Mouse (Mus musculus) embryonic facial prominence, embryonic 14.5 days (tissue): ENCODE results near the gene Tpbpa. TPM values are rescaled to one million over a fixed set of nuclear protein-coding genes. Genes with fewer than 3 reads are reported as not detected.
"Not testable (repeated sequence)": the region's sequence is repeated elsewhere in the genome, so short reads cannot be mapped to it uniquely, and the experiment has no call there.

Source experiments
- ATAC-seq: fragments of 200-750 bp; cut with Nextera tagmentation; 2 replicates; pipeline ENCODE4 v1.8.0; 2017; ENCODE audit warnings: low read depth, moderate number of reproducible peaks, moderate TSS enrichment
- DNase-seq: peaks from one replicate; pipeline ENCODE4 v3.0.0-alpha.2; 2015; ENCODE audit warnings: low spot score
- H3K27ac ChIP-seq: fragments of 300-500 bp; sonication (generic); replicated peaks from 2 replicates; pipeline ENCODE4 v1.5.1; 2014; ENCODE audit warnings: low read depth, mild to moderate bottlenecking, low read length, moderate library complexity
- H3K27me3 ChIP-seq: fragments of 300-500 bp; sonication (generic); replicated peaks from 2 replicates; pipeline ENCODE4 v1.6.1; 2014; ENCODE audit warnings: low read length; ENCODE audit not compliant: control insufficient read depth, insufficient read depth
- H3K36me3 ChIP-seq: fragments of 300-500 bp; sonication (generic); 2 replicates; pipeline ENCODE4 v1.6.1; 2014; ENCODE audit warnings: low read length, mixed read lengths; ENCODE audit not compliant: control insufficient read depth, insufficient read depth
- H3K4me1 ChIP-seq: fragments of 300-500 bp; sonication (generic); 2 replicates; pipeline ENCODE4 v1.6.1; 2014; ENCODE audit warnings: antibody characterized with exemption, low read length; ENCODE audit not compliant: control insufficient read depth, insufficient read depth
- H3K4me2 ChIP-seq: fragments of 300-500 bp; sonication (generic); 2 replicates; pipeline ENCODE4 v1.6.1; 2014; ENCODE audit warnings: low read depth, mild to moderate bottlenecking, low read length, moderate library complexity, mixed read lengths
- H3K4me3 ChIP-seq: fragments of 300-500 bp; sonication (generic); 2 replicates; pipeline ENCODE4 v1.5.1; 2014; ENCODE audit warnings: low read depth, mild to moderate bottlenecking, low read length
- H3K9ac ChIP-seq: fragments of 300-500 bp; sonication (generic); 2 replicates; pipeline ENCODE4 v1.6.1; 2014; ENCODE audit warnings: low read depth, mild to moderate bottlenecking, low read length, moderate library complexity, mixed read lengths
- H3K9me3 ChIP-seq: fragments of 300-500 bp; sonication (generic); 2 replicates; pipeline ENCODE4 v1.6.1; 2016; ENCODE audit warnings: low read length; ENCODE audit not compliant: control insufficient read depth
- WGBS: fragments of 180-500 bp; shearing (Covaris S2); extraction: QIAGEN DNeasy Blood & Tissue Kit; methylation state at CpG from one replicate; pipeline ENCODE4 v1.1.7; 2014; 5-methylcytosine and 5-hydroxymethylcytosine counted together
- polyA plus RNA-seq: library from polyadenylated mRNA; unstranded; fragments of >200 nt; fragmentation: Nextera tagmentation; extraction: Ambion mirVana; gene quantifications from 2 replicates; pipeline ENCODE4 v1.2.1, GENCODE M21; 2014

Gene Tpbpa
- not detected in 2 replicates for polyA plus RNA-seq

- not testable (repeated sequence) for H3K36me3 ChIP-seq, H3K4me1 ChIP-seq, H3K27ac ChIP-seq, DNase-seq, H3K27me3 ChIP-seq, H3K9ac ChIP-seq, H3K4me2 ChIP-seq, ATAC-seq, H3K4me3 ChIP-seq, H3K9me3 ChIP-seq
- WGBS = 72% methylated on average over 3 of the region's 3 CpGs
These were observed at the start of gene Tpbpa for GRCm38 (mm10) chr13:60941884-60942283. Gene Tpbpa (minus strand): TSS chr13:60941984.

- H3K4me1 ChIP-seq, H3K4me2 ChIP-seq, H3K36me3 ChIP-seq, DNase-seq, ATAC-seq, H3K27ac ChIP-seq, H3K27me3 ChIP-seq, H3K9ac ChIP-seq, H3K9me3 ChIP-seq, H3K4me3 ChIP-seq: not testable (repeated sequence)
- WGBS = 70% methylated on average over 4 of the region's 5 CpGs
These were observed 45.1 kb upstream of the Tpbpa start for GRCm38 (mm10) chr13:60986915-60987314.

GRCm38 (mm10) chr13:60972319-60972718 is 30.5 kb upstream of the Tpbpa start:
- WGBS = 63% methylated on average over 4 of the region's 4 CpGs
- H3K4me1 ChIP-seq, H3K36me3 ChIP-seq, ATAC-seq, H3K4me2 ChIP-seq, DNase-seq, H3K9me3 ChIP-seq, H3K27me3 ChIP-seq, H3K9ac ChIP-seq, H3K4me3 ChIP-seq, H3K27ac ChIP-seq: not testable (repeated sequence)

- not testable (repeated sequence) for H3K27ac ChIP-seq, DNase-seq, H3K9ac ChIP-seq, H3K9me3 ChIP-seq, H3K27me3 ChIP-seq, H3K4me2 ChIP-seq, H3K36me3 ChIP-seq, H3K4me1 ChIP-seq, ATAC-seq, H3K4me3 ChIP-seq
- 24% methylated on average over 4 of the region's 5 CpGs for WGBS
These were observed 22.2 kb upstream of the Tpbpa start for GRCm38 (mm10) chr13:60963985-60964384.

- WGBS = 64% methylated on average over 5 of the region's 5 CpGs
- peaks cover 6% of the 10 kb centered on the region; the same call in 1 of the 2 replicates for H3K9me3 ChIP-seq
- no peak for ATAC-seq
These were observed 19.9 kb upstream of the Tpbpa start for GRCm38 (mm10) chr13:60961706-60962105.

GRCm38 (mm10) chr13:60936500-60936901 is 5.3 kb downstream of the Tpbpa start, which contains the start of the genes Gm49391 and Ctla2a:
Gene Gm49391 (minus strand): TSS chr13:60936571.
Gene Ctla2a (minus strand): TSS chr13:60936625.
- H3K4me3 ChIP-seq = no peak within 1 kb of the TSS
- H3K9me3 ChIP-seq = no peaks in the 10 kb centered on the region
- WGBS = 58% methylated on average over 5 of the region's 5 CpGs
- ATAC-seq (no peak), DNase-seq (peak; percentile 33)
- H3K4me1 ChIP-seq = no peaks in the 10 kb centered on the region
- no peak within 1 kb of the TSS for H3K4me2 ChIP-seq
- no peak within 1 kb of the TSS for H3K9ac ChIP-seq
- H3K36me3 ChIP-seq = no peaks in the 10 kb centered on the region
- no peak within 1 kb of the TSS for H3K27ac ChIP-seq
- H3K27me3 ChIP-seq = no peaks in the 10 kb centered on the region

More at GRCm38 (mm10) chr13:60961706-60962105, 19.9 kb upstream of the Tpbpa start:
- Histone ChIP-seq H3K4me2 (no peak overlapping the region), H3K9ac (no peak overlapping the region), H3K4me3 (no peak overlapping the region), H3K27me3 (no peaks in the 10 kb centered on the region), H3K36me3 (no peaks in the 10 kb centered on the region), H3K27ac (no peak overlapping the region), H3K4me1 (no peaks in the 10 kb centered on the region)
- no peak for DNase-seq

- not testable (repeated sequence) for H3K9ac ChIP-seq, DNase-seq, ATAC-seq, H3K4me2 ChIP-seq, H3K27me3 ChIP-seq, H3K36me3 ChIP-seq, H3K4me3 ChIP-seq, H3K27ac ChIP-seq, H3K9me3 ChIP-seq, H3K4me1 ChIP-seq
- 60% methylated on average over 2 of the region's 2 CpGs for WGBS
These were observed 6.3 kb downstream of the Tpbpa start, which contains the start of gene Gm49393 for GRCm38 (mm10) chr13:60935490-60935889. Gene Gm49393 (minus strand): TSS chr13:60935590.

GRCm38 (mm10) chr13:60904780-60905179 is 37.0 kb downstream of the Tpbpa start, which contains the start of gene Tpbpb:
Gene Tpbpb (minus strand): TSS chr13:60904880.
- H3K9me3 ChIP-seq, H3K27ac ChIP-seq, H3K4me2 ChIP-seq, DNase-seq, H3K4me3 ChIP-seq, H3K36me3 ChIP-seq, H3K27me3 ChIP-seq, H3K9ac ChIP-seq, H3K4me1 ChIP-seq, ATAC-seq: not testable (repeated sequence)
- 84% methylated on average over 2 of the region's 2 CpGs for WGBS

- H3K27me3 ChIP-seq = no peaks in the 10 kb centered on the region
- no peaks in the 10 kb centered on the region for H3K36me3 ChIP-seq
- H3K4me2 ChIP-seq = no peak within 1 kb of the TSS
- ATAC-seq (no peak), DNase-seq (peak; percentile 23)
- no peaks in the 10 kb centered on the region for H3K9me3 ChIP-seq
- H3K27ac ChIP-seq = no peak within 1 kb of the TSS
- H3K4me3 ChIP-seq = no peak within 1 kb of the TSS
- H3K9ac ChIP-seq = no peak within 1 kb of the TSS
- WGBS = 71% methylated on average over 3 of the region's 3 CpGs
- no peaks in the 10 kb centered on the region for H3K4me1 ChIP-seq
These were observed 44.5 kb downstream of the Tpbpa start, which contains the start of gene Ctla2b for GRCm38 (mm10) chr13:60897328-60897727. Gene Ctla2b (minus strand): TSS chr13:60897447.
